Mouse (Mus musculus): Measurements from ENCODE around the gene Kcnh6.
"Not testable (repeated sequence)": the region's sequence is repeated elsewhere in the genome, so short reads cannot be mapped to it uniquely, and the experiment has no call there.

Gene Kcnh6

GRCm38 (mm10) chr11:106013556-106014225 lies 5.8 kb downstream of the Kcnh6 start:
- DNase-seq (ENCODE audit: low spot score) = peak; percentile 18

- DNase-seq (ENCODE audit: low spot score) = no peak
Measured at GRCm38 (mm10) chr11:106016440-106016839, 8.5 kb downstream of the Kcnh6 start.

- peak; percentile 58 for DNase-seq (ENCODE audit: low spot score)
Measured at GRCm38 (mm10) chr11:106020051-106020763, 12.3 kb downstream of the Kcnh6 start.

GRCm38 (mm10) chr11:106025774-106026173 lies 17.9 kb downstream of the Kcnh6 start:
- DNase-seq (ENCODE audit: low spot score) = no peak

GRCm38 (mm10) chr11:106026465-106027151 lies 18.7 kb downstream of the Kcnh6 start:
- DNase-seq (ENCODE audit: low spot score) = peak; percentile 70

- no peak for DNase-seq (ENCODE audit: low spot score)
Measured at GRCm38 (mm10) chr11:106027607-106028006, 19.7 kb downstream of the Kcnh6 start.

GRCm38 (mm10) chr11:106032074-106032473 lies 24.1 kb downstream of the Kcnh6 start:
- not testable (repeated sequence) for DNase-seq (ENCODE audit: low spot score)

- no peak for DNase-seq (ENCODE audit: low spot score)
Measured at GRCm38 (mm10) chr11:106033491-106033919, 25.6 kb downstream of the Kcnh6 start.

- no peak for DNase-seq (ENCODE audit: low spot score)
Measured at GRCm38 (mm10) chr11:106034986-106035385, 27.1 kb downstream of the Kcnh6 start.

- DNase-seq (ENCODE audit: low spot score) = peak; percentile 99
Measured at GRCm38 (mm10) chr11:106036548-106037417, 28.9 kb downstream of the Kcnh6 start, which contains the start of gene Dcaf7. Gene Dcaf7 (plus strand): TSS chr11:106036872.

GRCm38 (mm10) chr11:106037418-106037751 lies 29.5 kb downstream of the Kcnh6 start:
- DNase-seq (ENCODE audit: low spot score) = peak; percentile 74

- DNase-seq (ENCODE audit: low spot score) = no peak
Measured at GRCm38 (mm10) chr11:106044349-106044748, 36.4 kb downstream of the Kcnh6 start.

GRCm38 (mm10) chr11:106045256-106045655 lies 37.3 kb downstream of the Kcnh6 start:
- DNase-seq (ENCODE audit: low spot score) = no peak

GRCm38 (mm10) chr11:106045780-106046179 lies 37.9 kb downstream of the Kcnh6 start:
- DNase-seq (ENCODE audit: low spot score) = no peak

- no peak for DNase-seq (ENCODE audit: low spot score)
Measured at GRCm38 (mm10) chr11:106046584-106046983, 38.7 kb downstream of the Kcnh6 start.

- DNase-seq (ENCODE audit: low spot score) = no peak
Measured at GRCm38 (mm10) chr11:106053921-106054320, 46.0 kb downstream of the Kcnh6 start.

- DNase-seq (ENCODE audit: low spot score) = no peak
Measured at GRCm38 (mm10) chr11:106054600-106054999, 46.7 kb downstream of the Kcnh6 start.

GRCm38 (mm10) chr11:106055341-106055740 lies 47.4 kb downstream of the Kcnh6 start:
- no peak for DNase-seq (ENCODE audit: low spot score)

- no peak for DNase-seq (ENCODE audit: low spot score)
Measured at GRCm38 (mm10) chr11:106056819-106057491, 49.0 kb downstream of the Kcnh6 start.

- no peak for DNase-seq (ENCODE audit: low spot score)
Measured at GRCm38 (mm10) chr11:106058020-106058419, 50.1 kb downstream of the Kcnh6 start.

GRCm38 (mm10) chr11:106060549-106060948 lies 52.6 kb downstream of the Kcnh6 start:
- no peak for DNase-seq (ENCODE audit: low spot score)
